Mouse (Mus musculus) MEL (cell line): ENCODE measurements around the gene Fam69b.

ENCODE experiments used
- EP300 ChIP-seq, 2 experiments: IDR thresholded peaks; 2 replicates each; pipeline ENCODE4 v1.6.1; 2011; ENCODE audit warnings: improper control_type of control experiment in 2 of 2, low read length in 2 of 2, low read depth in 1 of 2, mild to moderate bottlenecking in 1 of 2
- MYB ChIP-seq: IDR thresholded peaks from 2 replicates; pipeline ENCODE4 v1.6.1; 2011; ENCODE audit warnings: mild to moderate bottlenecking, low read depth, low read length, improper control_type of control experiment
- NRF1 ChIP-seq: IDR thresholded peaks from 2 replicates; pipeline ENCODE4 v1.6.1; 2014; ENCODE audit warnings: low read depth, mild to moderate bottlenecking, inconsistent platforms, low read length, improper control_type of control experiment, moderate library complexity; ENCODE audit not compliant: poor library complexity, insufficient read depth, severe bottlenecking
- POLR2A ChIP-seq, 2 experiments: IDR thresholded peaks; 2 replicates each; pipeline ENCODE4 v1.6.1; 2011 to 2012; ENCODE audit warnings: low read length in 2 of 2, mild to moderate bottlenecking in 2 of 2, control low read depth in 1 of 2, improper control_type of control experiment in 1 of 2, low read depth in 1 of 2, moderate library complexity in 1 of 2; ENCODE audit not compliant: control insufficient read depth in 1 of 2, insufficient read depth in 1 of 2, poor library complexity in 1 of 2
- SMC3 ChIP-seq: IDR thresholded peaks from 2 replicates; pipeline ENCODE4 v1.6.1; 2011; ENCODE audit warnings: low read depth, low read length, improper control_type of control experiment
- USF1 ChIP-seq: IDR thresholded peaks from 2 replicates; pipeline ENCODE4 v1.6.1; 2014; ENCODE audit warnings: low read depth, mild to moderate bottlenecking, inconsistent platforms, low read length, improper control_type of control experiment, moderate library complexity

DNA sequence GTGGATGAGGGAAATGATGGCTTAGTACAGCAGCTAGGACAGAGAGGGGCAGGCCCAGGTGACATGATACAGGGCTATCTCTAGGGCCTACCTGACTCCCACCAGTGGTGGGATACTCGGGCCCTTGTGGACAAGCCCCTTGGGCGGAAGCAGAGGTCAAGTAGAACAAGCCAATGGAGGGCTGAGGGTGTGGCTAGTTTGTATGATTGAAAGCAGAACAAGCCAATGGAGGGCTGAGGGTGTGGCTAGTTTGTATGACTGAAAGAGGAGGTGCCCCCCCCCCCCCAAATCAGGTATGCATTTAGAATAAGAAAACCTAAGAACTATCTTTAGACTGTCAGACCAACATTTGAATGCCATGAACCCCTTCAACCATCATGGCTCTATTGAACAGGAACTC is 46.1 kb upstream of the Fam69b start:
- TF ChIP-seq USF1 (no peak), NRF1 (no peak), EP300 (IDR thresholded peaks at IDR 0.05; ENCODE audit: low read depth in 1 of 2, low read length in 2 of 2) (no peak), MYB (no peak), POLR2A (IDR thresholded peaks at IDR 0.05; ENCODE audit: control insufficient read depth in 1 of 2, insufficient read depth in 1 of 2, low read depth in 1 of 2, low read length in 2 of 2, poor library complexity in 1 of 2) (no peak), SMC3 (no peak)
